Mouse (Mus musculus) right cerebral cortex, adult 2 months (tissue): ENCODE measurements at regions not wholly inside any gene's neighbourhood (a gene's known extent, or its start where the extent isn't known, plus 50 kb on each side); places are given as distances from the start of the nearest gene placed in this dataset.

Experiments
- DNase-seq, 2 experiments: peaks; one replicate each; pipeline ENCODE4 v3.0.0; 2021 to 2022; ENCODE audit warnings: low spot score in 2 of 2

DNA sequence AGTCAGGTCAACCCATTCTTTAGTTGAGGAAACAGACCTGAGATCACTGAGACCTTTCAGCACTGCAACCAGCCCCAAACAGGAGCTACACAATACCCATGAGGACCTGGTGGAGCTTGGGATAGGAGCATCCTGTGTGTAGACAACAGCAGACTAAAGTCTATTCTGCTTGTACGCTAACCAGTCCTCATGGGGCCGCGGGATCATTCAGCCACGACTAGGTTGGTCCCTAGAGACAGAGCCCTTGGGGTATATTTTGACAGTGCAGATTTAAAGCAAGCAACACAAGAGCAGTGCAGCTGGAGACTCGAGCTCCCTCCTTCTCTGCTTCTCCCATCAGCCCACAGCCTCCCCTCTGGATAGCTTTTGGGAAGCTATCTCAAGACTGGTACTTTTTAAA is 51.7 kb upstream of the Ankrd34c start:
- DNase-seq = no peak

DNA sequence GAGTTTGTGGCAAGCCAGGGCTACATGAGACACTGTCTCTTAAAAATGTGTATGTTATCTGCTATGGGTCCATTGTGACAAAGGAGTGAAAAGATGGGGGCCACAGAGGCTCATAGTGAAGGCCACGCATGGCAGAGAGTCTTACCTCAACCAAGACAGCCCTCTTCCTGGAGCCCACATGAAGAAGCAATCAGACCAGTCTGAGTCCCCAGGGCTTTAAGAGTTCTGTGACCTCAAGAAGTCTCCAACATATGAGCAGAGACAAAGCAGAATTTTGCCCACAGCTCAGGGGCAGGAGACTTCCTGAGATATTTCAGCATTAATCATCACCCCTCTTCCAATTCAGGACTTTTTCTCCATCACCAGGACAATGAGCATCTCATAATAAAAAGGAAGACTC is 50.4 kb upstream of the Ankrd34c start:
- no peak for DNase-seq
